Mouse (Mus musculus) heart, embryonic 16.5 days (tissue): Measurements from ENCODE around the gene Lrch3. TPM values are rescaled to one million over a fixed set of nuclear protein-coding genes. Genes with fewer than 3 reads are reported as not detected.
A peak's percentile ranks its signal among the peaks of the same experiment; 100 is the strongest.
"Not testable (repeated sequence)": the region's sequence is repeated elsewhere in the genome, so short reads cannot be mapped to it uniquely, and the experiment has no call there.

Experiments
- ATAC-seq: fragments of 200-750 bp; cut with Nextera tagmentation; replicated peaks from 2 replicates; pipeline ENCODE4 v1.8.0; 2017; ENCODE audit warnings: moderate number of reproducible peaks; ENCODE audit not compliant: insufficient read depth, low FRiP score; ENCODE audit errors: extremely low read depth
- H3K27ac ChIP-seq: fragments of 300-500 bp; sonication (generic); 2 replicates; pipeline ENCODE4 v1.5.1; 2014; ENCODE audit warnings: mild to moderate bottlenecking, low read length, control low read depth, moderate library complexity
- H3K27me3 ChIP-seq: fragments of 300-500 bp; sonication (generic); 2 replicates; pipeline ENCODE4 v1.6.1; 2014; ENCODE audit warnings: low read length, mixed read lengths; ENCODE audit not compliant: control insufficient read depth, insufficient read depth
- H3K36me3 ChIP-seq: fragments of 300-500 bp; sonication (generic); 2 replicates; pipeline ENCODE4 v1.6.1; 2014; ENCODE audit not compliant: control insufficient read depth, insufficient read depth
- H3K4me1 ChIP-seq: fragments of 300-500 bp; sonication (generic); 2 replicates; pipeline ENCODE4 v1.6.1; 2014; ENCODE audit warnings: low read length, mixed read lengths; ENCODE audit not compliant: control insufficient read depth, insufficient read depth
- H3K4me2 ChIP-seq: fragments of 300-500 bp; sonication (generic); 2 replicates; pipeline ENCODE4 v1.6.1; 2014; ENCODE audit warnings: low read depth, mild to moderate bottlenecking, control low read depth, low read length
- H3K4me3 ChIP-seq: fragments of 300-500 bp; sonication (generic); 2 replicates; pipeline ENCODE4 v1.5.1; 2014; ENCODE audit warnings: mild to moderate bottlenecking, control low read depth, low read length
- H3K9ac ChIP-seq: fragments of 300-500 bp; sonication (generic); 2 replicates; pipeline ENCODE4 v1.6.1; 2014; ENCODE audit warnings: low read length, control low read depth
- H3K9me3 ChIP-seq: fragments of 300-500 bp; sonication (generic); replicated peaks from 2 replicates; pipeline ENCODE4 v1.6.1; 2016; ENCODE audit warnings: low read length; ENCODE audit not compliant: control insufficient read depth
- WGBS: fragments of 180-500 bp; shearing (Covaris S2); extraction: QIAGEN DNeasy Blood & Tissue Kit; methylation state at CpG from one replicate; pipeline ENCODE4 v1.1.7; 2014; 5-methylcytosine and 5-hydroxymethylcytosine counted together
- polyA plus RNA-seq: library from polyadenylated mRNA; unstranded; fragments of >200 nt; fragmentation: Nextera tagmentation; extraction: Ambion mirVana; gene quantifications from 2 replicates; pipeline ENCODE4 v1.2.1, GENCODE M21; 2015

Lrch3 gene
- polyA plus RNA-seq, 1 experiment from 2014 or later, result 15.0 TPM

GRCm38 (mm10) chr16:33058656-33059055, 144.8 kb downstream of the Lrch3 start:
- not testable (repeated sequence) for H3K27me3 ChIP-seq, H3K9me3 ChIP-seq, H3K4me3 ChIP-seq, ATAC-seq, H3K27ac ChIP-seq, H3K9ac ChIP-seq, H3K4me2 ChIP-seq
- WGBS, result 85% methylated on average over 9 of the region's 9 CpGs
- Histone ChIP-seq H3K4me1 (peaks cover 17% of the 10 kb centered on the region), H3K36me3 (peaks cover 22% of the 10 kb centered on the region)

GRCm38 (mm10) chr16:33059471-33059870, 145.6 kb downstream of the Lrch3 start:
- no peaks in the 10 kb centered on the region for H3K9me3 ChIP-seq
- no peak overlapping the region for H3K4me2 ChIP-seq
- peaks cover 22% of the 10 kb centered on the region for H3K36me3 ChIP-seq
- ATAC-seq, result no peak
- no peak overlapping the region for H3K27ac ChIP-seq
- no peak overlapping the region for H3K9ac ChIP-seq
- 91% methylated on average over 1 of the region's 1 CpGs for WGBS
- H3K4me3 ChIP-seq, result no peak overlapping the region
- peaks cover 19% of the 10 kb centered on the region for H3K4me1 ChIP-seq
- no peaks in the 10 kb centered on the region for H3K27me3 ChIP-seq

GRCm38 (mm10) chr16:33060926-33061325, 147.0 kb downstream of the Lrch3 start:
- Histone ChIP-seq H3K36me3 (peaks cover 22% of the 10 kb centered on the region), H3K9me3 (no peaks in the 10 kb centered on the region), H3K27ac (no peak overlapping the region), H3K27me3 (no peaks in the 10 kb centered on the region), H3K4me2 (no peak overlapping the region), H3K4me1 (peaks cover 16% of the 10 kb centered on the region), H3K9ac (no peak overlapping the region), H3K4me3 (no peak overlapping the region)
- no peak for ATAC-seq
- WGBS, result 87% methylated on average over 2 of the region's 2 CpGs

- H3K4me2 ChIP-seq, result peak overlapping the region; percentile 86
- H3K36me3 ChIP-seq, result peaks cover 22% of the 10 kb centered on the region
- H3K9me3 ChIP-seq, result no peaks in the 10 kb centered on the region
- peak overlapping the region; percentile 89 for H3K27ac ChIP-seq
- H3K4me1 ChIP-seq, result peaks cover 16% of the 10 kb centered on the region
- no peak overlapping the region; the same call in 1 of the 2 replicates for H3K4me3 ChIP-seq
- WGBS, result 48% methylated on average over 11 of the region's 11 CpGs
- no peak for ATAC-seq
- peak overlapping the region; percentile 75 for H3K9ac ChIP-seq
- H3K27me3 ChIP-seq, result no peaks in the 10 kb centered on the region
Measured at GRCm38 (mm10) chr16:33061400-33061799, 147.5 kb downstream of the Lrch3 start.

- Histone ChIP-seq H3K4me3 (peak within 1 kb of the TSS; percentile 63), H3K36me3 (peaks cover 22% of the 10 kb centered on the region), H3K27me3 (no peaks in the 10 kb centered on the region), H3K4me1 (peaks cover 16% of the 10 kb centered on the region), H3K4me2 (peak within 1 kb of the TSS; percentile 86), H3K27ac (peak within 1 kb of the TSS; percentile 89), H3K9me3 (no peaks in the 10 kb centered on the region), H3K9ac (peak within 1 kb of the TSS; percentile 75)
- under 1% methylated on average over 51 of the region's 64 CpGs for WGBS
- peak; percentile 98 for ATAC-seq
Measured at GRCm38 (mm10) chr16:33062024-33062681, 148.3 kb downstream of the Lrch3 start, which contains the start of gene Lmln. Gene Lmln (plus strand): TSS chr16:33062521.

- peaks cover 22% of the 10 kb centered on the region for H3K36me3 ChIP-seq
- H3K9ac ChIP-seq, result peak overlapping the region; percentile 75
- ATAC-seq, result peak; percentile 52
- peak overlapping the region; percentile 86 for H3K4me2 ChIP-seq
- H3K4me3 ChIP-seq, result peak overlapping the region; percentile 63
- H3K4me1 ChIP-seq, result peaks cover 16% of the 10 kb centered on the region
- WGBS, result under 1% methylated on average over 35 of the region's 35 CpGs
- H3K9me3 ChIP-seq, result no peaks in the 10 kb centered on the region
- no peaks in the 10 kb centered on the region for H3K27me3 ChIP-seq
- peak overlapping the region; percentile 89 for H3K27ac ChIP-seq
Measured at GRCm38 (mm10) chr16:33062682-33063131, 148.8 kb downstream of the Lrch3 start.

GRCm38 (mm10) chr16:33063267-33063666, 149.4 kb downstream of the Lrch3 start:
- Histone ChIP-seq H3K36me3 (peaks cover 18% of the 10 kb centered on the region), H3K27me3 (no peaks in the 10 kb centered on the region), H3K4me1 (peaks cover 11% of the 10 kb centered on the region), H3K4me2 (peak overlapping the region; percentile 86), H3K4me3 (peak overlapping the region; percentile 63), H3K9me3 (no peaks in the 10 kb centered on the region), H3K27ac (peak overlapping the region; percentile 89), H3K9ac (peak overlapping the region; percentile 75)
- 19% methylated on average over 7 of the region's 7 CpGs for WGBS
- no peak for ATAC-seq

- Histone ChIP-seq H3K27ac (no peak overlapping the region), H3K9ac (no peak overlapping the region), H3K4me1 (peaks cover 9% of the 10 kb centered on the region), H3K4me2 (no peak overlapping the region), H3K9me3 (no peaks in the 10 kb centered on the region), H3K27me3 (no peaks in the 10 kb centered on the region), H3K4me3 (no peak overlapping the region), H3K36me3 (peaks cover 9% of the 10 kb centered on the region)
- WGBS, result 78% methylated on average over 9 of the region's 9 CpGs
- no peak for ATAC-seq
Measured at GRCm38 (mm10) chr16:33064636-33065035, 150.7 kb downstream of the Lrch3 start.
